Mouse (Mus musculus) C2C12 (cell line): ENCODE measurements around the gene Irgq.

Experiments used
- CTCF ChIP-seq: IDR thresholded peaks from one replicate; pipeline ENCODE4 v1.5.1; 2011; ENCODE audit not compliant: control insufficient read depth, insufficient read depth, insufficient read length
- MAX ChIP-seq: IDR thresholded peaks from one replicate; pipeline ENCODE4 v1.6.1; 2011; ENCODE audit warnings: mild to moderate bottlenecking, control low read depth
- MYOD1 ChIP-seq: IDR thresholded peaks from one replicate; pipeline ENCODE4 v1.6.1; 2011; ENCODE audit warnings: low read depth; ENCODE audit not compliant: control insufficient read depth, insufficient read length
- MYOG ChIP-seq: IDR thresholded peaks from one replicate; pipeline ENCODE4 v1.6.1; 2011; ENCODE audit not compliant: control insufficient read depth, insufficient read length; ENCODE audit errors: extremely low read depth
- USF1 ChIP-seq: IDR thresholded peaks from one replicate; pipeline ENCODE4 v1.6.1; 2011; ENCODE audit warnings: low read depth, mild to moderate bottlenecking, control low read depth, moderate library complexity

- no peak for TF ChIP-seq MYOD1
- TF ChIP-seq CTCF, result no peak
- no peak for TF ChIP-seq MAX
- TF ChIP-seq USF1, result no peak
- TF ChIP-seq MYOG, result no peak
These were observed 12.8 kb upstream of the Irgq start for GRCm38 (mm10) chr7:24517654-24518053.
